Mouse (Mus musculus) layer of hippocampus, adult 18-20 months (tissue): ENCODE measurements around the gene Cdk2ap2. TPM values are rescaled to one million over a fixed set of nuclear protein-coding genes. Genes with fewer than 3 reads are reported as not detected.
A peak's percentile ranks its signal among the peaks of the same experiment; 100 is the strongest.

Source experiments
- DNase-seq, 2 experiments: peaks; one replicate each; pipeline ENCODE4 v3.0.0; 2022; ENCODE audit warnings: low spot score in 2 of 2
- total RNA-seq, 2 experiments: library from RNA; stranded (reverse); gene quantifications; 2 replicates each; pipeline ENCODE4 v1.2.3; 2021

Gene Cdk2ap2
- total RNA-seq, 2 experiments from 2014 or later = 36.2 to 38.7 TPM

DNA sequence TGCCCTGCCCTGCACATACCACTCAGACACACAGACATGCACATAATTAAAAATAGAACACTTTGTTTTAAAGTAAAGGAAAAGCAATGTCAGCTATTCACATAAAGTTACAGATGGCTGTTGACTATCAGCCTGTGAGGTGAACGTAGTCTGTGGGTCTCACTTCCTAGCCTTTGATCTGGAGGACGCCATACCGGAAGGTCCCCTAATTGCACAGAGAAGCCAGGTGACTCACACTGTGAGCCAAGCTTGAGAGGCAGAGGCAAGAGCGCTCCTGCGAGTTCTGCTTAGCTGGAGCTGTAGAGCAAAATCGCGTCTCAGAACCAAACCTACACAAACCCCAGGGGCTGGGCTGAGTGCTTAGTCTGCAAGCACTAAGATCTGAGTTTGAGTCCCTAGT lies 3.2 kb upstream of the Cdk2ap2 start:
- no peak for DNase-seq

DNA sequence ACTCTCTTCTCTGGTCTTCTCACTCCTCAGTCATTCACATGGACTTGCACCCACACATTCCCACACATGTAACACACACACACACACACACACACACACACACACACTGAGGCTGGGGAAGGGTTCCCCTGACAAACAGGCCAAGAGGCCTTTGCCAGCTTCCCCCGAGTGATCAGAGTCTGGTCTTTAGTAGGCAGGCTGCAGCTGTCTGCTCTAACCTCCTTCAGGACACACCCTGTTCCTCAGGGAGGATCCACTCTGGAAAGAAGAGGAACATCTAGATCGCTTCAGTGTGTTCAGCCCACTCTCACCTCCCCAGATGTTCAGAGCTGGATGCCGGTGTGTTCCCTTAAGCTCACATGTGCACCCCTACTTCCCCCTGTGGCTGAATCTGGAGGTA lies 2.6 kb upstream of the Cdk2ap2 start:
- no peak for DNase-seq

DNA sequence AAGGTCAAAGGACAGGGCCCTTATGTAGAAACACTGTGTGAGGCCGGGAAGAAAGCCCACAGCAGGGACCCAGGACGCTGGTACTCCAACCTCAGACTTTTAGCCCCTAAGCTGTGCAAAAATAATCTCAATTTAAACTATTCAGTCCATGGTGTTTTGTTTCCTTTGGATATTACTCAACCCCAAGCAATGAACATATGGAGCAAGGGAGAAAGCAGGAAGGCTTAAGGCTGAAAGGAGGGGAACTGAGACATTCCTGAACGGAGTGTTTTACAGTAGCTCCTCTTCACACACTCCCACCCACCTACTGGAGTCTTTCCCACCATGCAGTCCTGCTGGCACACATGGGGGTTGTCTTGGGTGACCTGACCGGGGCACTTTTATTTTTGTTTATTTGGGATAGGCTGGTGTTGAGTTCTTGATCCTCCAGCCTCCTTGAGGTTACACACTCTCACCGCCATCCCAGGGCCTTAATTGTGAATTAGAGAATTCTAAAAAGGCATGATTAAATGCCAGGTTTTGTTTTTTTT lies 2.1 kb upstream of the Cdk2ap2 start:
- DNase-seq = no peak

DNA sequence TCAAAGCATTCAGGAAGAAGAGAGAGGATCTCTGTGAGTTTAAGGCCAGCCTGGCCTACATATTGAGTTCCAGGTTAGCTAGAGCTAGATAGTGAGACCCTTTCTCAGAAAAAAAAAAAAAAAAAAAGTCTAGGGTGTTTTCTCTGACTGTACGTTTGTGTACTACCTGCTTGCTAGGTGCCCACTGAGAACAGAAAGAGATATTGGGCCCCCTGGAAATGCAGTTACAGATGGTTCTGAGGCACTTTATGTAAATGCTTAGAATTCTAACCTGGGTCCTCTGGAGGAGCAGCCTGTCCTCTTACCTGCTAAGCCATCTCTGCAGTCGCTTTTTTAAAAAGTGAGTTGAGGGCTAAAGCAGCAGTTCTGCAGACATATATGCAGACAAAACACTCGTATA lies 1.2 kb upstream of the Cdk2ap2 start:
- DNase-seq = no peak

DNA sequence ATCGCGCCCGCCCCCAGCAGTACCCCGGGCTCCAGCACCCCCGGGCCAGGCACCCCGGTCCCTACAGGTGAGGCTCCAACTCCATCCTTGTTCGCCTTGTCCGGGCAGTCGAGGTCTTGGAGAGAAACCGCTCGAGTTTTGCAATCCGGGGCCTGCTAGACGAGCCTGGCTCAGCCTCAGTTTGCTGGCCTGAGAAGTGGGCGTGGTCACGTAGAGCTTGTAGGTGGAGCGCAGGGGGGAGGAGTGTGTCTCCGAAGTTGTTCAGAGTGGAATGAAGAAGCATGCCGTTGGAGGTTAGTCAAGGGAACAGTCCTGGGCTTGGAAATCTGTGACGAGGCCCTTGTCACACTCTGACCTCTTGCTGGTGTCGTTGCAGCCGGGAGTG lies 451 bp downstream of the Cdk2ap2 start:
- DNase-seq = no peak

DNA sequence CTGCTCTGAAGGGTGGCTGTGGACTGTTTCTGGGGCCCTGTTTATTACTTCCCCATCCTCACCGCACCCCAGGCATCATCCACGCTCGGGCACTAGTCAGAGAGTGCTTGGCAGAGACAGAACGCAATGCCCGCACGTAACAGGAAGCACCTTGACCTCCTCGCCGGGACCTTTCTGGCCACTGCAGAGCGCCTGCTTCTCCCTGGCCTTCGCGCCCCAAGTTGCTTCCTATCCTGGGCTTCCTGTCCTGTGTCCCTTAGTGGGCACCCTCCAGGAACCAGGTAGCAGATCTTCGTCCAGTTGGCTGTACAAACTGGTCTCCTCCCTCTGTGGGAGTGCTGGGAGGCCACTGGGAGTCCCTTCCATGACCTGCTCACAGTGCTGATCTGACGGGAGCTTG lies 1.4 kb downstream of the Cdk2ap2 start:
- no peak for DNase-seq

DNA sequence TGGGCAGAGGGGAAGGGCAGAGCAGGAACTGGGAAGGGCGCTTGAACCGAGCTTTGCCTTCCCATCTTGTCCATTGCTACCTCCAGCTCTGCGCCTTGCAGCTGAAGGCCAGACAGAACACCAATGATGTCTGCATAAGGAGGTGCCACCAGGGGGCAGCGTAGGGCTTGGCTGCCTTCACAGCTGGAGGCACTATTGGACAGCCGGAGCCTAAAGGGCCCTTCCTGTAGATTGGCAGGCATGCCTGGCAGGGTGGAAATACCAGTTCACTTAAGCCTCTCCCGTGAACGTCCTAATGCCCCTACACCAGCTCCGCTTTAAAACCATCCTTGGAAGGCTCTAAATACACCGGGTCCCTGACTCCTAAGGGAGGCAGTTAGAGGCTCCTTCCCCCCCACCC lies 2.1 kb downstream of the Cdk2ap2 start:
- peak; percentile 81 to 92 for DNase-seq

DNA sequence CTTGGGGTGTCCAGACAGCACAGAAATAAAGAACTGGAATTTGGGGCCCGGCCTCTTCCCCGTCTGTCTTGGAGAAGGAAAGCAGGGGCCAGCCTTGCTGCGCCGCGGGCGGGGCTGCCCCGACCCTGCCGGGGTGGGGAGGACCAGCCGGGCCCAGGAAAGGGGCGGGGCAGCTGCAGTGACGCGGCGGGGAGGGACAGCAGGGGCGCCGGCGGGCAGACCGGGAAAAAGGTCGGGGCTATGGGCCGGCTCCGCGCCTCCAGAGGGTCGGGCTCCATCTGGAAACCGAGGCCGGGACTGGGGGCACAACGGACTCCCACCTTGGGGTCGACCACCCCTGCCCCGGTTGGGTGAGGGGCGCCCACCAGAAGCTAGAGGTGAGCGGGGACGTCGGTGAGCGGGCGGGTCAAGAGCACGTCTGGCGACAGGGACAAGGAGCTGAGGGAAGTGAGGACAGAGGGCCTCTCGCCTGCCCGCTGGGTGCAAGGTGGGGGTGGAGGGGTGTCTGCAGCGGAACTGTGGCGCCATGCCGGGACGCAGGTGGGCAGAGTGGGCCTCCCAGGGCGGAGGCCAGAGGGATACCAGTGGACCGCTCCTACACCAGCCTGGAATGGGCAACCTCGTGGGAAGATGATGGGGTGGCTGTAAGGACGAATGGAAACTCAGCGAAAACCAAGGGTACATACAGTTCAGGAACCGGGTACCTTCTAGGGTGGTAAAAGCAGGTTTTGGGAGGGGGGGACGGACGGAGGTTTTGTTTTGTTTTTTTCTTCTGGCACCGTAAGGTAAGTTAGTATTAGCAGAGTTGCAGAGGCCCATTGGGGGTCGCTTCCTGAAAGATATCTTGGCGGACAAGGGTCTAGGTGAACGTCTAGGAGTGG lies 3.1 kb downstream of the Cdk2ap2 start, which contains the start of gene Pitpnm1:
TSS of gene Pitpnm1 (plus strand) at position 162 of the 881 bp plus-strand sequence.
- DNase-seq = no peak

DNA sequence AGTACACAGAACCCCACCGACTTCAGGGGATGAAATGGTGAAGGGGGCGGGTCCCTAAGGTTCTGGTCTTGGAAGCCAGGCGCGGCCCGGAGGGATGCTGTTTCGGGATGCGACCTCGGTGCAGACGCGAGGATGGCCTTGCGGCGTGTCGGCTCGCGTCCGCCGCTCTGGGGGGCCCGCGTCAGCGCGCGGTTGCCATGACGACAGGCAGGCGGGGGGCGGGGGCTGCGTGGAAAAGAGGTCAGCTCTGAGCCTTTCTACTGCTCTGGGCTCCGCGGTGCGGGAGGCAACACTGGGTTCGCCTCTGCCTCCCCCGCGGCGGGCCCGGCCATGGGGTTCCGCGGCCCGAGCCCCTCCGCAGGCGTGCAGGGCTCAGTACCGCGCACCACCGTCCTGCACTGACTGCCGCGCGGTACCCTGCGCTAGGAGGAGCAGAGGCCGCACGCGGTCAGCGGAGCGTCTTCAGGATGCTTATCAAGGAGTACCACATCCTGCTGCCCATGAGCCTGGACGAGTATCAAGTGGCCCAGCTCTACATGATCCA lies 3.8 kb downstream of the Cdk2ap2 start:
- DNase-seq = peak; percentile 67

DNA sequence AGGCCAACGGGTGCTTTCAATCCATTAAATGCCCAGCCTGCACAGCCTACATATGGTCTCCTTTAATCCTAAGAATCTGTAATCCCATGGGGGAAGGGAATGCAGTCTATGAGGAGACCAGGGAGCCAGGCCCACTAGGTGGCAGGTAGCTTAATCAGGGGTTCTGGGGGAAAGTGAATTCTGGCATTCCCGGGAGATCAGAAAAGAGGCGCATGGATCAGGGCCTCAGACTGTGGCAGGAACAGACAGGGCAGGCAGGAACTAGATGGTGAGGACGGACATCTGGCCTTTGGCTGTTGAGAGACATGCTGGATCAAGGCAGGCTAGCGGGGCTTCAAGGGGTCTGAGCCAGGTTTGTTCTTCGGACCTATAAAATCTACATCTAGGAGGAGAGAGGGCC lies 4.5 kb downstream of the Cdk2ap2 start:
- DNase-seq = no peak

DNA sequence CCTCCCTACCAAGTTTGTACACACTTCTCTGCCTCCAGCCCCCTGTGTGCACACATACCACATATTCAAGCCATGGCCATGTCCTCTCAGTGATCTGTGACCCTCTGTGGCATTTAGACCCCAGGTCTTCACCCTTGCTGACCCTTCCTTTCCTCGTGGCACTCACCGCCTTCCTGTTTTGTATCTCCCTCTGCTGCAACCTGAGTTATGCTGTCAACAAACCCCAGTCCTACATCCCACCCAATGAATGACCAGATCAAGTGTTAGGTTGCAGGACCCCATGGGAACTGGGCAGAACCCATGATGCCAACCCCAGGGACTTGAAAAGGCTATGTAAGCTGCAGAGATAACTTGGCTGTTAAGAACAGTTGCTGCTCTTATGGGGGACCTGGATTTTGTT lies 5.1 kb downstream of the Cdk2ap2 start:
- no peak for DNase-seq

DNA sequence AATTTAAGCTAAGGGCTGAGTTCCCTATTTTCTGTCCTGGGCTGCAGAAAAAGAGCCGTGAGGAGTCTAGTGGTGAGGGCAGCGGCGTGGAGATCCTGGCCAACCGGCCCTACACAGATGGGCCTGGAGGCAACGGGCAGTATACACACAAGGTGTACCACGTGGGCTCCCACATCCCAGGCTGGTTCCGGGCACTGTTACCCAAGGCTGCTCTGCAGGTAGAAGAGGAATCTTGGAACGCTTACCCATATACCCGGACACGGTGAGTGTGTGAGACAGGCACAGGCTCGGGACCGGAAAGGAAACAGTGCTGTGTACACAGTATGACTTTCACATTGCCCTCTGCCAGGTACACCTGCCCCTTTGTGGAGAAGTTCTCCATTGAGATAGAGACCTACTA lies 5.6 kb downstream of the Cdk2ap2 start:
- DNase-seq = no peak

DNA sequence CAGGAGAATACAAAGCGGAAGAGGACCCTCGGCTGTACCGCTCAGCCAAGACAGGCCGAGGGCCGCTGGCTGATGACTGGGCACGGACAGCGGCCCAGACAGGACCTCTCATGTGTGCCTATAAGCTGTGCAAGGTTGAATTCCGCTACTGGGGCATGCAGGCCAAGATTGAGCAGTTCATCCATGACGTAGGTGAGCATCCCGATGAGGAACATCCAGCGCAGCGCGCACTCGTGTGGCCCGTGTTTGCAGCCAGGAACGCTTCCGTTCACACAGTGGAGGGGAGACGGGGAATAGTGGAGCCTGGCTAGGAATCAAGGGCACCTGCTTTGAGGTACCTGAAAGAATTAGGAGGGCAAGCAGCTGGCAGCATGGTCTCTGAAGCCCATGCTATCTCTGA lies 6.3 kb downstream of the Cdk2ap2 start:
- DNase-seq = no peak

DNA sequence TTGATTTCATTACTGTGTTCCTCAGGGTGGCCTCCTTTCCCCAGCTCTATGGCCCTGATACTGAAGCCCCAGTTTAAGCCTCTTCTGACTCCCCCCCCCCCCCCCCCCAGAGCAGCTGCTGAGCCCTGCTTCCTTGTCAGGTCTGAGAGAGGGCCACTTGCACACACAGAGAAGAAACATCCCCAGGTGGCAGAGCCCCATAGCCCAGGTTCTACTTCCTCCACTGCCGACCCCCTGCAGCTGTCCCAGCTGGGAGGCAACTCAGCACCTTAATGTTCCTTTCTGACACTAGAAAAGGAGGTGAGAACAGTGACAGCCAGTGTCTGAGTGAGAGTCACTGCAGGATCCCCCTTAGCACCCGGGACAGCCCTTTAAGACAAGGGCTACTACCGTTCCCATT lies 6.8 kb downstream of the Cdk2ap2 start:
- no peak for DNase-seq

DNA sequence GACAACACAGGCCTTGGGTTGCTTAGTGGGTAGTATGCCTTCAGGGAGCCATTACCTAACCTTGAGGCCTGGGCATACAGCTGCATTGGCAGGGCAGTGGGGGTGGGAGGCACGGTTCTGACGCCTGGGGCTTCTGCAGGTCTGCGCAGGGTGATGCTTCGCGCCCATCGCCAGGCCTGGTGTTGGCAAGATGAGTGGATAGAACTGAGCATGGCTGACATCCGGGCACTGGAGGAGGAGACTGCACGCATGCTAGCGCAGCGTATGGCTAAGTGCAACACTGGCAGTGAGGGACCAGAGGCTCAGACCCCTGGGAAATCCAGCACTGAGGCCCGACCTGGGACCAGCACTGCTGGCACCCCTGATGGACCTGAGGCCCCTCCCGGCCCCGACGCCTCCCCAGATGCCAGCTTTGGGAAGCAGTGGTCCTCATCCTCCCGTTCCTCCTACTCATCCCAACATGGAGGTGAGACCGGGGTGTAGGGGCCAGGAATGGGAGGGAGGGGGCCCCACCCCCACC lies 7.8 kb downstream of the Cdk2ap2 start:
- no peak for DNase-seq

DNA sequence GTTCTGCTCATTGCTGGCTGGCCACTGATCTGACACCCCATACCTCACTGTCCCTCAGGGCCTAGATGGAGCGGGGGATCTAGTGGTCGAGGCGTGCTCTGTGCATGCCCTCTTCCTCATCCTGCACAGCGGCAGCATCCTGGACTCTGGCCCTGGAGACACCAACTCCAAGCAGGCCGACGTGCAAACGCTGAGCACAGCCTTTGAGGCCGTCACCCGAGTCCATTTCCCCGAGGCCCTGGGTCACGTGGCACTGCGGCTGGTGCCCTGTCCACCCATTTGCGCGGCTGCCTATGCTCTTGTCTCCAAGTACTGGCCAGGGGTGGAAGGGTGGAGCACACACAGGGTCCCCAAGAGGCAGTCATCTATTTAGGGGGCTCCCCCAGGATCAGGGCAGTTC lies 9.7 kb downstream of the Cdk2ap2 start:
- no peak for DNase-seq

DNA sequence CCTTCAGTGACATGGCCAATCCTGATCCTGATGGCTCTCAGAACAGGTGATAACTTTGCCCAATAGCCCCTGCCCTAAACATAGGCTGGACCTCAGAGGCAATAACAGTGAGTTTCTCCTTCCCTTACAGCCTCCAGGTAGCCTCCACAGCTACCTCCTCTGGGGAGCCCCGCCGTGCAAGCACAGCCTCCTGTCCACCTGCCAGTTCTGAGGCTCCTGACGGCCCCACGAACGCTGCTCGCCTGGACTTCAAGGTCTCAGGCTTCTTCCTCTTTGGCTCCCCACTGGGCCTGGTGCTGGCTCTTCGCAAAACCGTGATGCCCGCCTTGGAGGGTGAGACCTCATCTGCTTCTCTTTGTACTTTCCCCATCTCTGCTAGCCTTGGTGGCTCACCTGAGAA lies 11.6 kb downstream of the Cdk2ap2 start:
- DNase-seq = no peak

DNA sequence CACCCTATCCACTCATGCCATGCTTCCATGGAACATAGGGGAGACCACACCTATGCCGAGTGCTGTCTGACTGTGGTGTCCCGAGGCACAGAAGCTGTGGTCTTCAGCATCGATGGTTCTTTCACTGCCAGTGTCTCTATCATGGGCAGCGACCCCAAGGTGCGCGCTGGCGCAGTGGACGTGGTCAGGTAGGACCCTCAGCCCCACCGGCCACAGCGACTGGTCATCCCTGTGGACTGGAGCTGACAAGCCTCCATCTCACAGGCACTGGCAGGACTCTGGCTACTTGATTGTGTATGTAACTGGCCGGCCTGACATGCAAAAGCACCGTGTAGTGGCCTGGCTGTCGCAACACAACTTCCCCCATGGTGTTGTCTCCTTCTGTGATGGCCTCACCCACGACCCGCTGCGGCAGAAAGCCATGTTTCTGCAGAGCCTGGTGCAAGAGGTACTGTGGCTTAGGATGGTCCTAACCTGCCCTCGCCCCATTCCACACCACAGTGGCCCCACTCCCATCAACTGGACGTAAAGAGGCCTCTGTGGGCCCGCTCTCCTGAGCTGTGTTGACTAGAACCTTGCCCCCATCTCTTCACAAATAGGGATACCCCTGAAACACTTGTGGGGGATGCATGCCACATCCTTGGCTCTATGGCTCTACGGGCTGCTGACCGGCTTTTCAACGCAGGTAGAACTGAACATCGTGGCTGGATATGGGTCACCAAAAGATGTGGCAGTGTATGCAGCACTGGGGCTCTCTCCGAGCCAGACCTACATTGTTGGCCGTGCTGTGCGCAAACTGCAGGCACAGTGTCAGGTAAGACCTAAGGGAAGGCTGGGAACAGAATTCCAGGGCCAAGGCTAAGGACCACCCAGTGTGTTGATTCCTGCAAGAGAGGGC lies 15.3 kb downstream of the Cdk2ap2 start:
- no peak for DNase-seq

DNA sequence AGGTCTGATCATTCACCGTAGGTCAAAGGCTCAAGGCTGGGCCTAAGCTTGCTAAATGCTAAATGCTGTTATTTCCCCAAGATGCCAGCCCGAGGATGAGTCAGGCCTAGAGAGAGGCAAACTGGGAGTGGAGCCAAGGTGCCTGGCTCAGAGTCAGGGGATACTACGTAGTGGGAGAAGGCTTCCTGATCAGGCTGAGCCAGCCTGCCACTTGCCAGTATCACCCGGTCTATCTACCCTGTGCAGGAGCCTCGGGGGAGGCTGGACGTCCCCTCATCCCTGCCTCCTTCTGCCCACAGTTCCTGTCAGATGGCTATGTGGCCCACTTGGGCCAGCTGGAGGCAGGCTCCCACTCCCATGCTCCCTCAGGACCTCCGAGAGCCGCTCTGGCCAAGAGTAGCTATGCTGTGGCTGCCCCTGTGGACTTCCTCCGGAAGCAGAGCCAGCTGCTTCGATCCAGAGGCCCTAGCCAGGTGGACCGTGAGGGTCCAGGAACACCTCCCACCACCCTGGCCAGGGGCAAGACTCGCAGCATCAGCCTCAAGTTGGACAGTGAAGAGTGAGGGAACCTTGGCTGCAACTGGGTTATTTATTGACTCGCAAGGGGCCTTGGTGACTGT lies 16.3 kb downstream of the Cdk2ap2 start:
- peak; percentile 80 to 88 for DNase-seq

DNA sequence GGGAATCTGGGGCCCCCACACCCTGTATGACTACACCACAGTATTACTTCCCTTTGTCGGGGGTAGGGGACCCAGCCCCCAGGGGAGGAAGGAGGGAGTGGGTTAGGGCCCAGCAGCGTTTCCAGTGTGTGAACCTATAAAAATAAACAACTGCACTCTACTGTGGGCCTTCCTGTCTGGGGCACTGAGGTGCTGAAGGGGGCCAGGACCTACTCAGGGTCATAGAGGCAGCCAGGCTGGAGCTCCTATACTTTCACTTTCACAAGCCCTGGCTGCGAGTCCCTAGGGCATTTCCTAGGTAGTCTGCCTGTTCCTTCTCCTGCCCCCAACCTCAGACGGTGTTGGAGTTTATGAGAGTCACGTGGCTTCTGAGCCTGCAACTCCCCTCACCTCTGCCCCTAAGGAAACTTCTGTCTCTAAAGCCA lies 16.8 kb downstream of the Cdk2ap2 start:
- no peak for DNase-seq

DNA sequence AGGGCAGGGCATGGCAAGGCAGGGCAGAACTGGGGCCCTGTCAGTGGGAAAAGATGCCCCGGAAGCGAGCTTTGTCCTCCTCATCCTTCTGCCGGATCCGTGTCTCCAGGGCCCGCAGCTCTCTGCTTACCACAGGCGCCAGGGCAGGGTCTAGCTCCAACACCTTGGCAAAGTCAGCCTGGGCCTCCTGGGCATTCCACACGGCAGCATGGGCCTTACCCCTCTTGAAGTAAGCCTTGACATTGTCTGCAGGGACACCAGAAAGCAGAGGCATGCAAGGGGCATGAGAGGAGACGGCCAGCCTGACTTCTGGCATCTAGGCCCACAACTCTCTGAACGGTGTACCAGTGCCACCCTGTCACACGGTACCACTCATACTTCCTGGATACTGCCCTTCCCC lies 17.6 kb downstream of the Cdk2ap2 start:
- no peak for DNase-seq
